Mouse (Mus musculus) embryo, embryonic 10 days (tissue): Measurements from ENCODE around the gene Pdhx.

Source experiments
- DNase-seq: peaks from one replicate; pipeline ENCODE4 v3.0.0-alpha.2; 2015; ENCODE audit warnings: low spot score

Pdhx gene

GRCm38 (mm10) chr2:103058266-103058665, 15.0 kb downstream of the Pdhx start:
- no peak for DNase-seq

- no peak for DNase-seq
Observed at GRCm38 (mm10) chr2:103055820-103056219, 17.5 kb downstream of the Pdhx start.

GRCm38 (mm10) chr2:103051937-103052893, 21.1 kb downstream of the Pdhx start:
- DNase-seq, result no peak

- no peak for DNase-seq
Observed at GRCm38 (mm10) chr2:103045286-103045685, 28.0 kb downstream of the Pdhx start.

GRCm38 (mm10) chr2:103040896-103041295, 32.4 kb downstream of the Pdhx start:
- no peak for DNase-seq

GRCm38 (mm10) chr2:103037831-103038230, 35.5 kb downstream of the Pdhx start:
- DNase-seq, result no peak

- DNase-seq, result no peak
Observed at GRCm38 (mm10) chr2:103022728-103023127, 50.6 kb downstream of the Pdhx start.

DNA sequence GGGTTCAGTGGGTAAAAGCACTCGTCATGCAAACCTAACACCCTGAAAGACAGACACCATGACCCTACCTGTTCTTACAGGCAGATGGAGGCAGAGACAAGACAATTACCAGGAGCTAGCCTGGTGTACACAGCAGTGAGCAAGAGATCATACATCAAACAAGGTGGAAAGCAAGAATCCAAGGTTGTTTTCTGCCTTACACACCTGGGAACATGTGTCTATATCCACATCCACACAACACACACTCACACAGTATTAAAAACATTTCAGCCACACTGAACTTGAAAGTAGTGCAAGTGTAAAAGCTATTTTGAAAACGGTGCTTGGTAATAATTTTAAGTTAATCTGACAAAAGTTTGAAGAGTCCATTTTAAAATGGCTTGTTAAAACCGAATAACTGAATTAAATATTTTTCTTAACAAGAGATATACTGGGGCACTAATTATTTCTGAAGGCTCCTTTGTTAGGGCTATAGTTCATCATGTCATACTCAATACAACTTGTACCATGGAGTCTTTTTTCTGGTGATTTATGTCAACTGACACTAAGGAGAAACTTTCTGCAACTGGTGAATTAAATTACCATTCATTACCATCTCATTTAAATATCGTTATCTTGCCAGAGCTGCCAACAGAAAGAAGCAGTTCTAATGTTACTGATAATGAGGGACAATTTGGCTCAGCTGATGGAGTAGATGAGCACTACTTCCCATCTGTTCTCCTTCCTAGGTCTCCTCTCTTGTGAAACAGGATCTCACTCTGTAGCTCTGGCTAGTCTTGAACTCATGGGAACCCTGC, 52.9 kb downstream of the Pdhx start:
- no peak for DNase-seq

- peak; percentile 58 for DNase-seq
Observed at GRCm38 (mm10) chr2:103018817-103019494, 54.4 kb downstream of the Pdhx start.

- no peak for DNase-seq
Observed at GRCm38 (mm10) chr2:103017391-103017824, 55.9 kb downstream of the Pdhx start.

DNA sequence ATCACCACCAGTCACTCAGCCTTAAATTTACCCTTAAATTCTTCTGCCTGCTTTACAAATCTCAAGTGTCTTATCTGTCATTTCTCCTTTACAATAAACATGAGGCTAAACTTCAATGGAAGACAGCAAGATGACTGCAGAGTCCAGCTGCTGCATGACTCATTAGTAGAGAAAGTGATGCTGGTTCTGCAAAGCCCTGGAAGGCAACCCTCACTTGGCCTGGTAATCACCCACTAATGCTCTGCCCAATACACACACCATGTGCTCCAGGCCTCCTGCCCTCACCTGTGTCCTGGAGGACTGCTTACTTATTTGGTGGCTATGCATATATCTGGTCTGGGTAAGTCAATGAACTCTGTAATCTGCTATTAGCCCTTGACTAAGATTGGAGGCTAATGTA, 57.2 kb downstream of the Pdhx start:
- no peak for DNase-seq

GRCm38 (mm10) chr2:103012782-103013575, 60.3 kb downstream of the Pdhx start:
- DNase-seq, result no peak

DNA sequence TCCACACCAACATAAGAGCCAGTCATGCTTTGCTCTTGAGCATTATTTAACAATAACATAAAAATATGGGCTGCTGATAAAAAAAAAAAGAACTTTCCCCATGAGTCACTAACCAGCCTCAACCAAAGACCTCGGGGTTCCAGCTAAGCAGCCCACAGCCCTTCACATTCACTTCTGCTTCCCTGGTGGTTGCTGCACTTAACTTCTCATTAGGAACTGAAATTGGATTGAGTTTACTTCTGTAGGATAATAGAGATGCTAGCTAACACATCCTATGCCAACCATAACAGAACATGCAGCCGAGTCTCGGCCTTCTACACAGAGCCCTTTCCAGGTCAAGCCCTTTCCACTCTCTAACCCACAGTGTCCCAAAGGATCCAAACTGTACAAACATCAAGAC, 65.1 kb downstream of the Pdhx start:
- DNase-seq, result no peak

- DNase-seq, result peak; percentile 10
Observed at GRCm38 (mm10) chr2:103004599-103004998, 68.7 kb downstream of the Pdhx start.

DNA sequence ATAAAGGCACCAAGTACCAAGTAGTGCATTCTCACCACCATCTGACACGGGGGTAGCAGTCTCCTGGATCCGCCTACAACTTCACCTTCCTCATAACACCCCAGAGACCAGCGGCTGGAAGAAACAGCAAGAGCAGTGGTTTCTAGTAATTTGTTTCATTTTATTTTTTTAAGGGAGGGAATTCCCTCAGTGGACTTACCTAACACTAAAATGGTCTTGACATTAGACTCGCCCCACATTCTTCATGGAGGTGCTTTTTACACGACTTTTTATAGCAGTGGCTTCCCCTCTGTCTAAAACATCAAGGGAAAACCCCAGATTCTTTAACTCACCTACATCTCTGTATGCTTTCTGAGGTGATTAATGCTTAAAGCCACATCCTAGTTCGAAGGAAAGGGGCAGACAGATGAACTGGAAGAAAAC, 74.1 kb downstream of the Pdhx start:
- no peak for DNase-seq

DNA sequence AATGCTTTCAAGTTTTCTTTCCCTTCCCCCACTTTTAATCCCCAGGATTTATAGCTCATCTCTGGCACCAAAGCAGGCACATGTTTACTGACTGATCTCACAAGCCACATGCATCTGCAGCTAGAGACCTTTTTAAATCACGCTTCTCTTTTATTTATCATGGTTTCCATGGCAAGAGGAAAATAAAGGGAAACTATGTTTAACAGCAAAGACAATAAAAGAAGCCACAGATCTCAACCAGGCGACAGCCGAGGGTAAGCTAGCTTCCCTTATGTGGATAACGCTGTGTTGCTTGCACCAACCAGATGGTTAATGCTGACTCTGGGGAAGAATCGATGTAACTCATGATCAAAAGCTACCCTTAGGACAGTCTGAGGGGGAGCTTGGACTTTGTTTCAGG, 75.0 kb downstream of the Pdhx start:
- peak; percentile 38 for DNase-seq

- DNase-seq, result no peak
Observed at GRCm38 (mm10) chr2:102997874-102998273, 75.4 kb downstream of the Pdhx start.

GRCm38 (mm10) chr2:102993841-102994607, 79.3 kb downstream of the Pdhx start:
- DNase-seq, result no peak

DNA sequence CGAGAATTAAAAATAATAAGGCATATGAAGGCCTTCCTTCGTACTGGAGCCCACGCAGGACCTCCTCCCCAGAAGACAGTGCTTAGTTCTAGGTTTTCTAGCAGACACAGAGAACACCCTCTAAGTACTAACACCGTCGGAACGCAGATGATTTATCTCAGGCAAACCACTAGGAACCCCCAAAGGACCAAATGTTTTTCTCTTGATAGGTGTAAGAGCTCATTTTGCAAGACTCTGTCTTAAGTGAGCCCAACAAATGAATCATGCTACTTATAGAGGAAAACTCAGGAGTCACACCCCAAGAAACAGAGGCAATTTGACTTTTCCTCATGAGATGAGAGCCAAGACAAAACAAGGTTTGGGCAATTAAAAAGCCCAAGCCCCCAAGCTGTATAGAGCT, 80.9 kb downstream of the Pdhx start:
- no peak for DNase-seq

- no peak for DNase-seq
Observed at GRCm38 (mm10) chr2:102990301-102990702, 83.0 kb downstream of the Pdhx start.

- DNase-seq, result no peak
Observed at GRCm38 (mm10) chr2:102989446-102989845, 83.9 kb downstream of the Pdhx start.
